ENCODE assay signal across 9 mouse cellular contexts in genomic region chr6:143143321-143143720, GRCm38 (mm10). TPM values are rescaled to one million over a fixed set of nuclear protein-coding genes. Genes with fewer than 3 reads are reported as not detected.
DNase-seq lines count a peak whose midpoint lies in the region; ATAC-seq and TF ChIP-seq lines count a peak whose summit lies in the region.
"Had no signal": no experiment of that assay in that cellular context is flagged by ENCODE, and none has a peak within 500 bp of the region (broad histone marks: within the 10 kb centered on the region; RNA-seq: fewer than 3 reads in every experiment).

No protein-coding gene starts in this region.

- no peaks in the 10 kb centered on the region for H3K4me1 ChIP-seq in lung, embryonic 14.5 days (ENCODE audit: insufficient read depth)
- H3K4me1 ChIP-seq in limb, embryonic 10.5 days = peaks cover 11% of the 10 kb centered on the region
- peaks cover 12% of the 10 kb centered on the region; the same call in 1 of the 2 replicates for H3K4me1 ChIP-seq in neural tube, embryonic 15.5 days
- H3K4me1 ChIP-seq in cerebellum, adult 2 months (ENCODE audit: control insufficient read depth, insufficient read depth, low read length) = no peaks in the 10 kb centered on the region

- H3K9ac ChIP-seq in lung, embryonic 14.5 days = no peak overlapping the region
- H3K9ac ChIP-seq in neural tube, embryonic 15.5 days (replicated peaks) = no peak overlapping the region

- WGBS in lung, embryonic 14.5 days = 75% methylated on average over 9 of the region's 9 CpGs
- 82% methylated on average over 9 of the region's 9 CpGs for WGBS in limb, embryonic 10.5 days
- WGBS in neural tube, embryonic 15.5 days = 74% methylated on average over 9 of the region's 9 CpGs
- 73% methylated on average over 9 of the region's 9 CpGs for WGBS in cerebellum, adult 2 months

- H3K27ac ChIP-seq in lung, embryonic 14.5 days (ENCODE audit: low read depth) = no peak overlapping the region
- no peak overlapping the region for H3K27ac ChIP-seq in limb, embryonic 10.5 days
- no peak overlapping the region for H3K27ac ChIP-seq in neural tube, embryonic 15.5 days (replicated peaks)
- no peak overlapping the region for H3K27ac ChIP-seq in cerebellum, adult 2 months (ENCODE audit: insufficient read depth, low read length)

- no peaks in the 10 kb centered on the region for H3K36me3 ChIP-seq in lung, embryonic 14.5 days (ENCODE audit: insufficient read depth)
- no peaks in the 10 kb centered on the region for H3K36me3 ChIP-seq in limb, embryonic 10.5 days
- no peaks in the 10 kb centered on the region for H3K36me3 ChIP-seq in neural tube, embryonic 15.5 days

- H3K4me3 ChIP-seq in lung, embryonic 14.5 days (ENCODE audit: low read depth, low read length) = no peak overlapping the region
- peak overlapping the region; percentile 45; the same call in 1 of the 2 replicates for H3K4me3 ChIP-seq in limb, embryonic 10.5 days
- peak overlapping the region; percentile 42 for H3K4me3 ChIP-seq in neural tube, embryonic 15.5 days (replicated peaks)
- no peak overlapping the region for H3K4me3 ChIP-seq in cerebellum, adult 2 months (replicated peaks; ENCODE audit: insufficient read depth, low read depth, low read length)

- no peak for TF ChIP-seq POLR2A in cerebellum, adult 2 months (IDR thresholded peaks at IDR 0.05; ENCODE audit: borderline replicate concordance, insufficient read depth, low read length)

- H3K9me3 ChIP-seq in lung, embryonic 14.5 days (ENCODE audit: low read depth, low read length) = no peaks in the 10 kb centered on the region
- no peaks in the 10 kb centered on the region for H3K9me3 ChIP-seq in limb, embryonic 10.5 days (replicated peaks)
- H3K9me3 ChIP-seq in neural tube, embryonic 15.5 days (replicated peaks) = no peaks in the 10 kb centered on the region; the same call in 1 of the 2 replicates

- peak; percentile 36 for ATAC-seq in frontal cortex, adult (ENCODE audit: low TSS enrichment)
- ATAC-seq in lung, embryonic 14.5 days (ENCODE audit: insufficient read depth) = no peak
- ATAC-seq in neural tube, embryonic 15.5 days (ENCODE audit: low FRiP score) = no peak

- H3K4me2 ChIP-seq in lung, embryonic 14.5 days = peak overlapping the region; percentile 61
- H3K4me2 ChIP-seq in neural tube, embryonic 15.5 days = peak overlapping the region; percentile 68

- H3K27me3 ChIP-seq in lung, embryonic 14.5 days (ENCODE audit: insufficient read depth, low read length) = no peaks in the 10 kb centered on the region
- H3K27me3 ChIP-seq in limb, embryonic 10.5 days (ENCODE audit: low read depth, poor library complexity, severe bottlenecking) = no peaks in the 10 kb centered on the region
- no peaks in the 10 kb centered on the region for H3K27me3 ChIP-seq in neural tube, embryonic 15.5 days (replicated peaks)
- H3K27me3 ChIP-seq in cerebellum, adult 2 months (ENCODE audit: control insufficient read depth, insufficient read depth, low read length) = no peaks in the 10 kb centered on the region

- no peak for TF ChIP-seq CTCF in lung, embryonic 14.5 days (IDR thresholded peaks at IDR 0.05; ENCODE audit: low read depth)
- no peak for TF ChIP-seq CTCF in cerebellum, adult 2 months (IDR thresholded peaks at IDR 0.05; ENCODE audit: borderline replicate concordance, insufficient read depth, low read depth, low read length)

- DNase-seq in frontal cortex, adult 2 months (ENCODE audit: extremely low spot score in 1 of 2, low spot score in 1 of 2) = no peak
- no peak for DNase-seq in lung, embryonic 14.5 days
- no peak for DNase-seq in lung, postnatal 4 days
- no peak for DNase-seq in limb, embryonic 10.5 days (ENCODE audit: low spot score)
- DNase-seq in adipocyte (ENCODE audit: low spot score) = no peak
- DNase-seq in cerebellum, adult 2 months = no peak
- DNase-seq: thymus, adult 2 months had no signal

RNA-seq across cellular contexts. Expression of gene Etnk1, which starts 23.7 kb away (rescaled TPM):
- 174 and 184 TPM in 2 replicates for polyA plus RNA-seq in frontal cortex, adult 2 months (2012; rRNA removed)
- polyA plus RNA-seq in lung, embryonic 14.5 days (2014; fragmentation: Nextera tagmentation; extraction: Ambion mirVana) = 22.6 and 23.3 TPM in 2 replicates
- 20.9 and 21.2 TPM in 2 replicates for polyA plus RNA-seq in limb, embryonic 10.5 days (2016; fragmentation: Nextera tagmentation; extraction: Ambion mirVana)
- polyA plus RNA-seq in neural tube, embryonic 15.5 days (2015; fragmentation: Nextera tagmentation; extraction: Ambion mirVana) = 38.9 and 42.0 TPM in 2 replicates
- polyA plus RNA-seq in cerebellum, adult 2 months (2012; rRNA removed) = 157 and 163 TPM in 2 replicates

RNA-seq across cellular contexts. Expression of gene C2cd5, which starts 43.4 kb away (rescaled TPM):
- 95.3 and 98.9 TPM in 2 replicates for polyA plus RNA-seq in frontal cortex, adult 2 months (2012; rRNA removed)
- polyA plus RNA-seq in lung, embryonic 14.5 days (2014; fragmentation: Nextera tagmentation; extraction: Ambion mirVana) = 25.3 and 26.7 TPM in 2 replicates
- polyA plus RNA-seq in limb, embryonic 10.5 days (2016; fragmentation: Nextera tagmentation; extraction: Ambion mirVana) = 45.3 and 46.1 TPM in 2 replicates
- 40.8 and 43.9 TPM in 2 replicates for polyA plus RNA-seq in neural tube, embryonic 15.5 days (2015; fragmentation: Nextera tagmentation; extraction: Ambion mirVana)
- polyA plus RNA-seq in cerebellum, adult 2 months (2012; rRNA removed) = 84.7 and 91.7 TPM in 2 replicates

Comparison
In these comparisons a context has a peak if more than half of its experiments do, and no peak if none do; other contexts are left out.
1. H3K4me3 ChIP-seq: peak in limb, embryonic 10.5 days (single experiment) and neural tube, embryonic 15.5 days (single experiment); none in lung, embryonic 14.5 days (single experiment) and cerebellum, adult 2 months (single experiment).